Mouse (Mus musculus): Measurements from ENCODE around the gene Kcnh2.

Gene Kcnh2

DNA sequence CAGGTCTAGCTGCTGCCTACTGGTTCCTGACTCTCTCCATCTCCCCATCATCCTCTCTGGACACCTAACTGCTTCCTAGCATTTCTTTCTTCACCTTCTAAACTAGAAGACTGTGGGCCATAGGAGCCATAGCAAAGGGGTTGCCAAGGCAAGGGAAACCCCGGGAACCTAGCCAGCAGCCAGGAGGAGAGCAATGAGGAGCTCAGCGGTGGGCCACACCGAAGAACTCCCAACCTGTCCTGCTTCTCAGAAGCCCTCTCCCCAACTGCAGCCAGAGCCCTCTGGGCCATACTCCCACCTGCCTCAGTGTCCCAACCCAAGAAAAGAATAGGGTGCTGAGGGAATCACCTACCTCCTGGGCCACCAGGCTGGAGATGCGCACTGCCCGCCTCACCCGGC is 22.6 kb downstream of the Kcnh2 start:
- in situ Hi-C loops (cut with MboI; ENCODE audit: unreplicated experiment in 2 of 2) = no loop called here

DNA sequence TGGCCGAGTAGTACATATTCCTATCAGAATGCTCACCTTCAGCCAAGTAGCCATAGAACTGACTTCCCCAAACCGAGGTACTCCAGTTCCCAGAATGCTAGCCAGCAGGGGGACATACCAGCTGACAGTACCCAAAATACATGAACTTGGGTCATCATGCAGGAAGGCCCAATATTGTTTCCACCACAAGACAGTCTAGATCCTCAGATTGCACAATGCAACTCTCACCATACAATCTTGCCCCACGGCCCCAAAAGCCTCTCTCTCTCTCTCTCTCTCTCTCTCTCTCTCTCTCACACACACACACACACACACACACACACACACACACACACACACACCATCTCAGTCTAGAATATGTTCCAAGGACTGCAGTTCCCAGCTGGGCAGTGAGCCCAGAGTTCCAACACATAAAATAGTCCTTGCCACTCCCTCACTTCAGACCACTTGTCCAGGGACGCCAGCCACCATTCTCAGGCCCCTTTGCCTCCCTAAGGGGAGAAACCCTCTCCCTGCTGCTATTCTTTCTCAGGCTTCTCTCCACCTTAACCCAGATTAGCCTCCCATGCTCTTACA is 24.5 kb downstream of the Kcnh2 start:
- in situ Hi-C loops (cut with MboI; ENCODE audit: unreplicated experiment in 2 of 2) = no loop called here

DNA sequence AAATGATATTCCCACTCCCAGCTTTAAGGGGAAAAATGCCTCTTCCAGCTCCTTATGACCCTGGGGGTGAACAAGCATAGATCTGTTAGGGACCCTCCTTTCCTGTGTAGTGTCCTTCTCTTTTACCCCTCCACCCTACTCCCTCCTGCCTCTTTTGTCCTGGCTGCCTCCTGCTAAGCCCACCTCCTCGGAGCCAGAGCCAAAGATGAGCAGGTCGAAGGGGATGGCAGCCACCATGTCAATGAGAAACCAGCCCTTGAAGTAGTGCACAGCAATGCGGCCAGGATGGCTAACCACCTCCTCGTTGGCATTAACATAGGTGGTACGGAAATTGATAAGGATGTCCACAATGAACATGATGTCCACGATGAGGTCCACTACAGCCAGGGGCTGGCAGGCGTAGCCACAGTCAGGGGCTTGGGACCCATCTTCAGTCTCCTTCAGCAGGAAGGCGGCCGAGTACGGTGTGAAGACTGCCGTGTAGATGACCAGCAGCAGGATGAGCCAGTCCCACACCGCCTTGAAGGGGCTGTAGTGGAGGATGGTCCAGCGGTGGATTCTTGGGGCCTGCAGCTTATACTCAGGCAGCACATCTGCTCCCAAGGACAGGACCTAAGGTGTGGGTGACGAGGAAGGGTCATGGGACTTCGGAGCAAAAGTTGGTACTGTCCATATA is 25.1 kb downstream of the Kcnh2 start:
- in situ Hi-C loops (cut with MboI; ENCODE audit: unreplicated experiment in 2 of 2) = no loop called here

DNA sequence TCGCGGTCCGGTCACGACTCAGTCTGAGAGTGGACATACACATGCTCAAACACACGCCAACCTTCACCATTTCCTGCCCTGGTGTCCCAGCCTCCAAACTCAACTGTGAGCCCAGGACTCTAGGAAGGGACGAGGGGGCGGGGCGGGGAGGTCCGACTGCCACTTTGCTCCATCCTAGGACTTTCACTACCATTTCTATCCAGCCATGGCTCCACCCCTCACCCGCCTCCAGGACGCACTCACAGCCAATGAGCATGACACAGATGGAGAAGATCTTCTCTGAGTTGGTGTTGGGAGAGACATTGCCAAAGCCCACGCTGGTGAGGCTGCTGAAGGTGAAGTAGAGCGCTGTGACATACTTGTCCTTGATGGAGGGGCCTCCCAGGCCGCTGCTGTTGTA is 26.2 kb downstream of the Kcnh2 start:
- in situ Hi-C loops (cut with MboI; ENCODE audit: unreplicated experiment in 2 of 2) = no loop called here

DNA sequence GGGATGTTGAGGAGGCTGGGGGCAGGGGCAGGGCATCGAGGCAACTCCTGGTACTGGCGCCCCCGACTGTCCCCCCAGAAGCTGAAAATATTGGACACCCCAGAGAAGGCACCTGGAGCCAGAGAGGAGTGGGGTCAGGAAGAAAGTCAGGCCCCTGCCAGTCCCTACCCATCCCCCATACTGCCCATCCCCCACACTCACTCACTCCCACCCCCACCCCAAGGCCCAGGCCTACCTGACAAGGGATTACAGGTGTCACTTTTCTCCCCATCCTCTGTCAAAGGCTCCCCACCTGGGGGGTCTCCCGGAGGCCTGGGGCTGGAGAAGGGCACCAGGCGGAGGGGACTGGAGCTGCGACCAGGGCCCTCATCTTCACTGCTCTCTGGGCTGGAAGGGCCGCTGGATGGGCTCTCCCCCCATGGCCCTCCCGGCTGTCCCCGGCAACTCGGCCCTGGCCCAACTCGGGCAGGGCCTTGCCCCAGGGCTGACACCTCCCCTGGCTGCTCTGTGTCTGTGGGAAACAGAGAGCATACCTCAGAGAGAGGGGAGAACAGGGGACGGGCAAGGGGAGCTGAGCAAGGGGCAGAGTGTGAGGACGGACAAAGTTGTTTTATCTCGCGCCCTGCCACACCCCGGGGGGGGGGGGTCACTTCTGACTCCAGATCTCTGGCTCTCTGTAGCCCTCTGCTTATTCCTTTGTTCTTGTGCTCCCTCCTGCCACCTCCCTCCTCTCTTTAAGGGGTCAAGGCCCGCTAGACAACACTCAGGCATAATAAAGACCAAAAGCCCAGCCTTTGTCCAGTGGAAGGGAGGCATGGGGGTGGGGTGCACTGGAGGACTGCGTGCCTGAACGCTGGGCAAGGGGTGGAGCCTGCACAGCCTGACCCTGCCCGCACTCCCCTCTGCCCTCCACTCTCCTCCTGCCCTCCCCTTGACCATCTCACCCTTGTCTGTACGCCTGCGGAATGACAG is 29.4 kb downstream of the Kcnh2 start:
- in situ Hi-C loops (cut with MboI; ENCODE audit: unreplicated experiment in 2 of 2) = no loop called here

DNA sequence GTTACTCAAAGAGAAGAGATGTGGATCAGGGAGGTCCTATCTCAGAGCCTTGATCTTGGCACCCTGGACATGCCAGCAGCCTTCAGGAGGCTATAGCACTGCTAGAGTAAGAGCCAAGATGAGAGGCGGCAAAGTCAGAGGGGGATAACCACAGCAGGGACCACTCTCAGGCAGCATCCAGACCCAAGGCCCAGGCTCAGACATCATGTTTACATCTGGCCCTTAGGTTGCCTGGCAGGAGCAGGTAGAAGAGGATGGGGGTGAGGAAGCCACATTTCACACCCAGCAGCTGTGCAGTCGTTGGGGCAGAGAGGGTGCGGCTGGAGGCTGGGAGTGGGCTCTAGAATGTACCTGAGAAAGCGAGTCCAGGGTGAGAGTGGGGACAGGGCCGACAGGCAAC is 30.5 kb downstream of the Kcnh2 start:
- in situ Hi-C loops (cut with MboI; ENCODE audit: unreplicated experiment in 2 of 2) = no loop called here

DNA sequence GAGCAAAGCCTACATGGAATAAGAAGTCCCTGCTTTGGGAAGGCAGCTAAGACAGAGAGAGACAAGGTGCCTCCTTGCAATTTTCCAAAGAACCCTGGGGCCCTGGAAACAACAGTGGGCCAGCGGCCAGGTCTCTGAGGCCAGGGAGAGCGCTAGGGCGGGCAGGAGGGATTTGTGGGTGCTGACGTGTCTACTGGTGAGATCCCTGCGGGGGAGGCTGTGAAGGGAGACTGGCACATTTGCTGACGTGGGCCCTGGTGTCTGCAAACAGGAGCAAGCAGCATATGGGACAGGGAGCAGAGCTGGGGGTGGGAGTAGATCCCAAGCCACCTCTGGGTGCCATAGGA is 31.0 kb downstream of the Kcnh2 start:
- in situ Hi-C loops (cut with MboI; ENCODE audit: unreplicated experiment in 2 of 2) = no loop called here

DNA sequence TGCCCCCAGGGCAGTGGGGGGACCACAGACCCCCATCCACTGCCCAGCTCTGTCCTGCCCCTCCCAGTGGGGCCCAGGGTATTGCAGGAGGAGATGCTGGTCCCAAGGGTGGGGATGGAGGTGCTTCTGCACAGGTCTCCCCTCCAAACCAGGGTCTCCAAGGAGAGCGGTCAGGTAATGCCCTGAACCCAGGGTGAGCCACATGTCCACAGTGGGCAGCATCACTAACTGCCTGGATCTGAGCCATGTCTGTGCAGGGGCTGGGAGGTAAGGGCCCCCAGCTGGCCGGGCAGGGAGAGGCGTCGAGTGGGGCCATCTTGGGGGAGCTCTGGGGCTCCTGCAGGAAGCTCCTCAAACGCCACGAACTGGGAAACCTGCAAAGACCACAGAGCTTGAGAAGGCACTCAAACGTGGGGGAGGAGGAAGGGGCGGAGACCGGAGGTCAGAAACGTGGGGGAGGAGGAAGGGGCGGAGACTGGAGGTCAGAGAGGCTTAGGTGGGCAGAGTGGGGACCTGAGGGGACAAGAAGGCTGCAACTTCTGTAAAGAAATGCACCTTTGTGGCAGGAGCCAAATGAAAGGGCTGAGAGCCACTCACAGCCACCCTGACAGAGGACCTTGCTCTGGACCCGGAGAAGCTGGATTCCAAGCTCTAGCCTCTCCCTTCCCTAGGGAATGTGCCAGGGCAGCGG is 31.5 kb downstream of the Kcnh2 start:
- in situ Hi-C loops (cut with MboI; ENCODE audit: unreplicated experiment in 2 of 2) = no loop called here

DNA sequence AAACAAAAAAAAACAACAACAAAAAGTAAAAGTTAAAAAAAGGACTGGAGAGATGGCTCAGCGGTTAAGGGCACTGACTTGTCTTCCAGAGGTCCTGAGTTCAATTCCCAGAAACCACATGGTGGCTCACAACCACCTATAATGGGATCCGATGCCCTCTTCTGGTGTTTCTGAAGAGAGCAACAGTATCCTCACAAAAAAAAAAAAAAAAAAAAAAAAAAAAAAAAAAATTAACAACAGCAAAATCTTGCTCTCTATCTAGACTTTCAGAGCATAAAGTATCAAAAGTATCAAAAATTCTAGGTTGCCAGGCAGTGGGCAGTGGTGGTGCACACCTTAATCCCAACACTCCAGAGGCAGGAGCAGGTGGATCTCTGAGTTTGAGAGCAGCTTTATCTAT is 42.2 kb downstream of the Kcnh2 start:
- in situ Hi-C loops (cut with MboI; ENCODE audit: unreplicated experiment in 2 of 2) = no loop called here

DNA sequence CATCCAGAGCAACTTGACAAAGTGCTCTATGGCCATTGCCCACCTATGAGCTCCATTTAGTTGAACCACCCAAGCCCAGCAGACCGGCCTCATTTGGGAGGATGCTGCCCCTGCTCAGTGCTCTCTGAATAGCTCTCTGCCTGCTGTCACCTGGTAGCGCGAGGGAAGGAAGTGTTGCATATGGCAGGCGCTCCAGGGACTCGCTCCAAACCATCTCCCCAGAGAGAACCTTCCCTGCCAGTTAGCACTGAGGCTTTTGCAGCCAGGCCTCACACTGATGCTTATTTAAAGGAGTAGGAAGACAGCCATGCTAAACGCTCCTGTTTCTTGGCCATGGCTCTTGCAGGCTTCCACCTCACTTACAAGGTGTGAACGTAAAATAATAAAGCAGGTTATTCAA is 42.8 kb downstream of the Kcnh2 start:
- in situ Hi-C loops (cut with MboI; ENCODE audit: unreplicated experiment in 2 of 2) = no loop called here

DNA sequence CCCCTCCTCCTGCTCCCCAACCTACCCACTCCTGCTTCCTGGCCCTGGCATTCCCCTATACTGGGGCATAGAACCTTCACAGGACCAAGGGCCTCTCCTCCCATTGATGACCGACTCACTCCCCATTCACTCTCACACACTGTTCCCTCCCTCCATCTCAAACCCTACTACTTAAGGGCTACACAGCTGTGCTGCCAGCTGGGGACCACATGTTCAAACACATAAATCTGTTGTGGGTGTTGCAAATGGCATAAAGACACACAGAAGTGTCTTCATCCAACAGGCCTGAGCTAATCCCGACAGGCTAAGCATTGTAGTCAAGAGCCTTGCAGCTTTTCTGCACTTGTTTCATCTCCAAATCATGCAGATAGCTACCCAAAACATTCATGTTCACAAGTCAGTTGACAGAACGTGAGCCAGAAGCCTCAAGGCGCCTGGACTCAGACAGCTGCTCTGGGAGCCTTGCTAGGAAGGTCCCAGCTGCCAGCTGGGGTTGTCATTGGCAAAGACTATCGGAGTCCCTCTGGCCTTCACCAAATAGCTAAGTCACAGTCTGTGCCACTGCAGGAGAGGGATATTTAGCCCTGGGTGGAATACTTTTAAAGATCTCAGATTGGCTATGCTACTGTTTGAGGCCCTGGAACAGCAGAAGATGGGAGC is 44.2 kb downstream of the Kcnh2 start:
- in situ Hi-C loops (cut with MboI; ENCODE audit: unreplicated experiment in 2 of 2) = no loop called here

DNA sequence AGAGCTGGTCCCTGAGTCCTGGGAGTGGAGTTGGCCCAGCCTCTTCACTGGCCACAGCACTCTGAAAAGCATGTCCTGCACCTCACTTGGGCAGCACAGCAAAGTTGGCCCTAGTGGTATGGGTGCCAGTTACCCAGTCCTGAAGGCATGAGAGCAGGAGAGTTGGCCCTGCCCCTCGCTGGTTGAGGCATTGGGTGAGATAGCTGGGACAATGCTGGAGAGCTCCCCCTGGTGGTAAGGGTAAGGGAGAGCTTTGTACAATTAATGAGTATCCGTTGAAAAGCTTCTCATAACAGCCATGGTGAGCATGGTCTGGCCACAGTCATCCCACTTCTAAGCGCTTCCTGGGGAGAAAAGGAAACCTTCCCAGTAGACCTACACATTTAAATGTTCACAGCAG is 48.2 kb downstream of the Kcnh2 start:
- in situ Hi-C loops (cut with MboI; ENCODE audit: unreplicated experiment in 2 of 2) = no loop called here

DNA sequence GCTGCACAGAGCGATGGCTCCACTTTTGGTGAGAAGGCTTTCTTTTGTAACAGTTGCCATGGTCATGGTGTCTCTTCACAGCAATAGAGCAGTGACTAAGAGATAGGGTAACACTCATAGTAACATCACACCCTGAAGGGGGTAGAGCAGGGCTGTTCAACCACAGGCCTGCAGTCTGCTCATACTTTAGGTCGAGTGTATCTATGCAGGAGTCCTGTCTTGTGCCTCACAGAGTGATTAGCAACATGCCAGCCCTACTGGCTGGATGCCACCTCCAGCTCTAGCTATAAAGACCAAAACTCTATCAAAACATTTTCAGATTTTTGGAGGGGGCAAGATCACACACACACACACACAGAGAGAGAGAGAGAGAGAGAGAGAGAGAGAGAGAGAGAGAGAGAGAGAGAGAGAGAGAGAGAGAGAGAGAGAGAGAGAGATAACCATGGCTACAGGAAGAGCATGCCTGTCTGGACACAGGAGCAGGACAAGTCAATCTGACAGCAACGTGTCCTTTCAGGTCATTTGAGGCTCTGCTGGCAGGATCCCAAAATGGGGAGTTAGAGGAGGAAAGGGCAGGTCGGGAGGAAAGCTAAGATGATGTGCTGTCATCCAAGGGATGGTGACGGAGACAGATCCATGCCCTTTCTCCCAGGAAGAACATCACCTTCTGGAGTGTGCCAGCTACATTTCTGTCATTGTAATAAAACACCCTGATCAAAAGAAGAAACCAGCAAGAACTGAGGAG is 51.4 kb downstream of the Kcnh2 start:
- in situ Hi-C loops (cut with MboI; ENCODE audit: unreplicated experiment in 2 of 2) = no loop called here

DNA sequence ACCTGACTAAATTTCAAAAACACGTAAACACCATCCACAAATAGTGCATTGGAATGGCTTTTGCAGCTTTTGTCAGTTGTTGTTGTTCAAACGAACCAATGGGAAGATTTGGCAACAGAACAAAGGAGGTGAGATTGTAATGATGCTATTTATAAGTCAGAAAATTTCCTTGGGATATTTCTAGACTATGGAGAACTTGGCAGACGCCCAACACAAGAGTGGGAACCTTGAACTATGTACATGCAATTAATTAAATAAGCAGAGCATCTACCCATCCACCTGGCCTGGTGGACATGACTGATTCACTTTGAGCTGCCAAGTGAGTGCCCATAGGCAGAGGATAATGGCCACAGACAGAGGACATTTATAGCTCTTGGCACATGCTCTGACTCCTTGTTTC is 59.5 kb downstream of the Kcnh2 start:
- in situ Hi-C loops (cut with MboI; ENCODE audit: unreplicated experiment in 2 of 2) = no loop called here

DNA sequence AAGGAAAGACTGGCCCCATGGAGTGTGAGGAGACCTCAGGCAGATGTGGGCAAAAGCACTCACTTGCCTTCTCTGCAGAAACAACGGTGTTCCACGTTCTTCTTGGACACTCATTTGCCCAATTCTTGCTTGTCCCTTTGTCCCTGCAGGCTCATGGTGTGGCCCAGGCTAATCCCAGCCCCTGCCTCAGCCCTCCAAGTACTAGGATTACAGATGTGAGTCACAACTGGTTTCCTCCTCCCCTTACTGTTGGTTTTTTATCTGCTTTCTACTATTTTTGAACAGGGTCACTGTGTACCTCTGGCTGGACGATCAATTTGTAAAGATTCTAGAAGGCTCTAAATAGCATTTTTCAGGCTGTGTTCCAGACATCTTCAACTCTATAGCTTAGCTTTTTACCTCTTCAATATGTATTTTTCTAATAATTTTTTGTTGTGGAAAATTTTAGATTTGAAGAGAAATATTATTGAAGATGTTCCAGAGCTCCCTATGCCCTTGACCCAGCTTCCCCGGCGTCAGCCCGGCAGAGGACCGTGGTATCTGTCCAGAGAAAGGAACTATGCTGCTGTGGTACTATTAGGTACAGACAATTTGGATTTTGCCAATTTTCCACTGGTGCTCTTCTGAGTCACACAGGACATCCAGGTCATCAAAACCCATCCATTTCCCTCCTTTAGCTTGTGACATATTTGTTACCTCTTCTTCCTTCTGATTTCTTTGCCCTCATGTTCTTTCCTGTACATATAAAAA is 65.0 kb downstream of the Kcnh2 start:
- in situ Hi-C loops (cut with MboI; ENCODE audit: unreplicated experiment in 2 of 2) = no loop called here

DNA sequence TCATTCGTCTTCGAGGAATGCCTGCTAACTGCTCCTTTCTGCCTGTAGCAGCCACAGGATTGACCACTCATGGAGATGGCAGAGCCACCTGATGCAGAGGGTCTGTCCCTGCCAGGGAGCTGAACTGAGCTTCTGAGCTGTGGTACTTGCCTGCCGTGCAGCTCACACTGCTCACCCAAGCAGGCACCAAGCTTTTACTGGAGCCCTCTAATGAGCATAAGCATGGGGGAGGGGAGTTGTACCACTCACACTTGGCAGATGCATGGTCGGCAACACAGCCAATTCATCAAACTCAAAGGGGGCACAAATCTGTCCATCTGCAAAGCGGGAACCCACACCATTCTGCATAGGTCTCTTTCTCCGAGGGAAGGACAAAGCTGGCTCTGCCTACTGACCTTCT is 67.3 kb downstream of the Kcnh2 start:
- in situ Hi-C loops (cut with MboI; ENCODE audit: unreplicated experiment in 2 of 2) = no loop called here

DNA sequence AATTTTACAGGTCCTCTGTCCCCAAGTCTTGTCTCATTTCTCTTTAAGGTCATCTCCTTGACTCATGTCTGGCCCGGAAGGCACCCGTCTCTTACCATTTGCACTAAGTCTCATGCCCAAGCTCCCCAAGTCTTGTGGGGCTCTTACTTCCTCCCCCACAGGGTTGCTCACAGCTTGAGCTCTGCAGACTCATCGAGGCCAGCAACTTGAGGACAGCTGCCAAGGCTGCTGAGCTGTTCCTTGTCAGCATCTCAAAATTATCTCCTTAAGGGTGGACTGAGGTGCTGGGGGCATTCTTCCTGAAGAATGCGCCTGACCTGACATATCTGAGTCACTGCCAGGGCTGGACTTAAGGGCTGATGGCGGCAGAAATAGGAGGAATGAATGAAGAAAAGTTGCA is 68.2 kb downstream of the Kcnh2 start:
- in situ Hi-C loops (cut with MboI; ENCODE audit: unreplicated experiment in 2 of 2) = no loop called here

DNA sequence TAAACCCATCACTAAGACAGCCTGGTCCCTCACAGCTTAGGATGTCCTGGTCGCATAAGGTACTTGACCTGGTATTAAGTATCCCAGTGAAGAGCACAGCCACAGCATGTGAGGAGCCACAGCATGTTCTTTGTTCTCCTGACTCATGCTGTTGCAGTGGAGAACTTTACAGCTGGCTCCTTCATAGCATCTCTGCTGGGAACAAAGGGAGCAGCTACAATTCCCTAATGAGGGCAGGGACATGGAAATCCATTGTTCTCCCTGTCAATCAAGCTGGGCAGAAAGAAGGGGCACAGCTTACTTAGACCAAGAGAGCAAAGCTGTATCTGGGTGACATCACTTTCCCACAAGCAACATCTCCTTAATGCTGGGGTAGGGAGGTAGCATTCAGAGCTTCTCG is 70.9 kb downstream of the Kcnh2 start:
- in situ Hi-C loops (cut with MboI; ENCODE audit: unreplicated experiment in 2 of 2) = no loop called here

DNA sequence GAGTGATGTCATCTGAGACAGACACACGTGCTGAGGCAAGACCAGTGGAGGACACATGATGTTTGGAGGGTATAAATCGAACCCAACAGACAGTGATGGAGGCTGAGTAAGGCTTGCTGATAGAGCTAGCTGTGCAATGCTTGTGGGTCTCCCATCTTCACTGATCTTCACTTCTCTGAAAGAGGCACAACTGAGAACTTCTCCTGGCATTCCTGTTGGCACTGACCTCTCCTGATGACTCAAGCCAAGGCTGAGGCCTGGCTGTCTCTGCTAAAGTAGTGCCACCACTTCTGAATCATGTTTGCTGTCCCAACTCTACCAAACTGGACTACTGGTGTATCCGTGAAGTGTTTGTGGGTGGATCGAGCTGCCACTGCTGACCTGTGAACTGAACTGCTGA is 71.9 kb downstream of the Kcnh2 start:
- in situ Hi-C loops (cut with MboI; ENCODE audit: unreplicated experiment in 2 of 2) = no loop called here
